Mouse (Mus musculus): ENCODE results near the gene D430041D05Rik.
"Not testable (repeated sequence)": the region's sequence is repeated elsewhere in the genome, so short reads cannot be mapped to it uniquely, and the experiment has no call there.

Gene D430041D05Rik

DNA sequence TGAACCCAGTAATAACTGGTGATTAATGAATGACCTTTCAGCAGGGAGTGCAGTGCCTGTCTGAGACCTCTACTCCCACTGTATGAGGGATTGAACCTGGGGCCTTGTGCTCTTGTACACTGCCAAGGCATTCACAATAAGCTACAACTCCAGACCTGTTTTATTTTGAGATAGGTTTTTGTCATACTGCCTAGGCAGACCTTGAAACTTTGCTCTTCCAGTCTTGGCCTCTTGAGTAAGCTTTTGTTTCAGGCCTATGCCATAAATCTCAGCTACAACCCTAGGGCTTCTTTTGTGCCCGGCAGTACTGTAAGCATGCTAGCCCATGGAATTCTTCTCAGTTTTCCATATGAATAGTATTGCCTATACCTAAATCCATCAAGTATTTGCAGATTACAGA, 291.7 kb downstream of the D430041D05Rik start:
- DNase-seq (ENCODE audit: low spot score): no peak

DNA sequence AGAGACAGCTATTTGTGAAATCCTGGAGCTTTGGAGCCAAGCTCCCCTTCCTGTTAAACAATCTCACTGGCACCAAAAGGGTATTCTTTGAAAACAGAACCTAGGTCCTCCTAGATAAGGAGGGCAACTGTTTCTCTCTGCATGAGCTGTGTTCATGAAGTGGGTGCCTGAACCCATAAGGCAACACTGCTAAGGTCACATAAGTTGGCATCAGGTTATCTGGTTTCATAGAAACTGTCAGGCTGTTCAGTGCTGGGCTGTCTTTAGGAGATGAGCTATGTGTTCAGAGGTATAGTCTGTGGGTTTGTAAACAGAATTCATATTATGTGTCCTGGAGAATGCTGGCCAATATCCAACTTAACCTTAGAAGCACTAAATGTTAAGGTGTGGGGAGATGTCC, 293.6 kb downstream of the D430041D05Rik start:
- DNase-seq (ENCODE audit: low spot score): not testable (repeated sequence)

DNA sequence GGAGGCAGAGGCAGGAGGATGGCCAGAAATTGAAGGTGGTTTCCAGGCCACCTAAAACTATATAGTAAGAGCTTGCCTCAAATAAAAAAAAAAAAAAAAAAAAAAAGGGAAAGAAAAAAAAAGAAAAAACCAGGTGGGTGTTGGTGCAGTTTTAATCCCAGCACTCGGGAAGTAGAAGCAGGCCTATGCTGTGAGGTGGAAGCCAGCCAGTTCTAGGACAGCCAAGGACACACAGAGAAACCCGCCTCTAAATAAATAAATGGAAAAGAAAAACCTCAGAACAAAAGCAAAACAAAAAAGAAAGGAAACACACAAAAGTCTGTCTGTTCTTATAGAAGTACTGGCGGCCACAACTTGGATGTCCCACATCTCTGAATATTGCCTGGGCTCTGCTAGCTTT, 295.9 kb downstream of the D430041D05Rik start:
- no peak for DNase-seq (ENCODE audit: low spot score)

DNA sequence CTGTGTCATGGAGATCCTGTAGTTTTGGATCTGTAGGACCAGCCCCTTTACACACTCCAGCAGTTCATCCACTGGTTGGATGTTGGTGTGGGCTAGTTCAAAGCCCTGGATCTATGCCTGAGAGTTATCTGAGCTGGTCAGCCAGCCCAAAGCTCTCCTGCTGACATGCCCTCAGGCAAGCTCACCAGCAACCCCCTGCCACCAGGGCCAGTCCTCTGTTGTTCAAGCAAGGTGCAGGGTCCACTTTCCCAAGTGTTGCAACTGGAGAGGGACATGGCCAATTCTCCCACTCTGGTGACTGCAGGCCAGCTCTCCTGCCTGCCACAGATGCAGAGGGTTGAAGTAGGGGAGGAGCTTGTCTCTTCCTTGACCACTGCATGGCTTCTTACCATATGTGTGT, 297.2 kb downstream of the D430041D05Rik start:
- not testable (repeated sequence) for DNase-seq (ENCODE audit: low spot score)

DNA sequence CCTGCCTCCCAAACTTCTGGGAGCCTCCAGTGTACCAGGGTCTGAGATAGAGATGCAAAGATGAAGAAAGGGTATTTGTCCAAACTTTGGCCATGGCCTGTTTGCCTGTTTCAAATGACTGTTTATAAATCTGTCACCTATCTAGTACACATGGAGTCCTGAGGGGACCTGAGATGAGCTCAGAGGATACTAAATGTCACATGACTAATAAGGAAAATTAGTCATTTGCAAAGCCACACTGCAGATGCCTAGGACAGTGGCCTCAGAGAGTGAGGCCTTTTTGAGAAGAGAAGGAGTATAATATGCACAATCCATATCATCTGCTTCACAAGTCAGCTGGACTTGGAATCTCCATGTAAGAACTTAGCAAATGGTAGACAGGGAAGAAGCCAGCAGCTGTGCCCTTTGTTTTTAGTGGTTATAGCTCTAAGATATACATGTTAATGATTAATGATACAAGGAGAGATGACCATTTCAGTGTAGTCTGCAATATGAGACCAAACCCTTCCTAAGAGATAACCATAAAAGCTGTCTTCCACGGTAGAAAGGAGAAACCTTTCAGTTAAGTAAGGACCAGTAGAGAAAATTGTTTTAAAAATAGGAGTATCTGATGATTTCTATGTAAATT, 299.5 kb downstream of the D430041D05Rik start:
- not testable (repeated sequence) for DNase-seq (ENCODE audit: low spot score)

DNA sequence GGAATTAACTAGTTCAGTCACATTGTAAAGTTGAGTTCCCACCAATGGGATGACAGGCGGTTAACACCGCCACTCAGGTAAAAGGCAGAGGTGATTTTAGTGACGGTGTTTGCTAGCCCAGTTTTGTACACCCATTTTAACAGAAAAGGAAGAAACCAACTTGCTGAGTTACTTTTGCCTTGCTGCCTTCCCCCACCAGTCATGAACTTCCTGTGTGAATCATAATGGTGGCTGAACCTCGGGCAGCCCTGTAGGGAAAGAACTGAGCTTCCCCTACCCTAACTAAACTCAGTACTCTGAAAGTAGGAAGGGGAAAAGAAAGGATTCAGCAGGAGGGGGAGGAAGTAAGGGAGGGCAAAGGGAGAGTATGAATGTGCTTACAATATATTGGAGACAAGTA, 300.8 kb downstream of the D430041D05Rik start:
- no peak for DNase-seq (ENCODE audit: low spot score)

DNA sequence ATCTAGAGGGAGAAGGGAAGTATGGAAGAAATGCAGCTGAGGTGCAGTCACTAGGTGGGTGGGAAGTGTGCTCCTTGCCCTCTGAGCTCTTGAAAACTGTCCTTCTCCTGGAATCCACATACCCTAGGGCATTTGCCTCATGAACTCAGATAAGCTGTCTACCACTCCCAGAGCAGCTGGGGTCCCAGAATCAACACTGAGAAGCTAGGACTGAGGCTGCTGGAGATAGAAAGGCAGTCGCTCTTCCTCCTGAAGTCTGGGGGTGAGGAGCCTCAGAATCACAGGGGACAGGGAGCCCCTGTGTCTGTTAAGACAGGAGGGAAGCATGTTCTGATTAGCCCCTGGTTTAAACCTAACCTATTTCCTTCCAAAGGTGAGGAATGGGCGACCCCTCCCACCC, 301.3 kb downstream of the D430041D05Rik start:
- no peak for DNase-seq (ENCODE audit: low spot score)

DNA sequence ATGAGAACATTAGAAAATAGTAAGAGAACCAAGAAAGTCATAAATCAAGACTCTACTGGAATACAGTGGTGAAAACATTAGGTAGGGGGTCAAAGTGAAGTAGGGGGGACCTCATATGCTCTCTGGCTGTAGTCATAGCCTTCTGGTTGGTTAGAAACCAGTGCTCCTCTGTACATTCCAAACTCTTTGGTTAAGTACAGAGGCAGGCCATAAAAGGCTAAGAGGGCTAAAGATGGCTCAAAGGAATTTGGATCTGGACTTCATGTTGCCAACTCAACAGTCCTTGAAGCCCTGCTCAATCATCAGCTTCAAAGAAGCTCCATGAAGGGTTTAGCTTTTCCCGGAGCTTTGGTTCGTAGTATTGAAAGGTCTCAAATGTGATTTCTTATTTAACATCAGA, 301.8 kb downstream of the D430041D05Rik start:
- not testable (repeated sequence) for DNase-seq (ENCODE audit: low spot score)

DNA sequence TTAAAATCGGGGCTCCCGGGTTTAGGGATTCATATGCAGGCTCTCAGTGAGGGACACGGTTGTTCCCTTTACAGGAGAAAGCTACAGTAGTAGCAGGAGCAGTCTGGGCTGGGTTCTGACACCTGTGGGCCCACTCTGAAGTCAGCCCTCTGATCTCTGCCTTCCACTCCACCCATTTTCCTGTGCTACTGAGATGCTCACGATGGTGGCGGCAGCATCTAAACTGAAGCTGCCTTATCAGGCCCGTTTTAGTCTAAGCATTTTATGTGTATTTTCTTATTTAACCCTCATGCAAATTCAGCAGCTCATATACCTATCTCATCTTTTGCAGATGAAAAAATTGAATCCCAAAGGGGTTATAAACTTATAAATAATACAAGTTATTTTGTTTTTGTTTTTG, 306.0 kb downstream of the D430041D05Rik start:
- no peak for DNase-seq (ENCODE audit: low spot score)

DNA sequence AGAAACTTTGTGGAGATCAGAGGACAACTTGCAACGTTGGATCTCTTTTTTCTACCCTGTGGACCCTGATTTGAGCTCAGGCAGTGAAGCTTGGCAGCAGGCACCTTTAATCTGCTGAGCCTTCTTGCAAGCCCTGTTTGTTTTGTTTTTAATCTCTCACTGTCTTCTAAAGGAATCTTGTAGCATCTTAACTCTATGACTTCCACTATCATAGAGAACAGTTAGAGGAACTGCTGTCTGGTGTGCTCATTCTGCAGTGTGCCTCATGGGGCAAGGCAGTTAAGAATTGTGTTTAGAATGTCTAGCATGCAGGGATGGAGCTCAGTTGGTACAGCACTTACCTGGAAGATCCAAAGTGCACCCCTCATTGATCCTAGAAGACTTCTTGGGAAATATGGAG, 310.9 kb downstream of the D430041D05Rik start:
- DNase-seq (ENCODE audit: low spot score): no peak

DNA sequence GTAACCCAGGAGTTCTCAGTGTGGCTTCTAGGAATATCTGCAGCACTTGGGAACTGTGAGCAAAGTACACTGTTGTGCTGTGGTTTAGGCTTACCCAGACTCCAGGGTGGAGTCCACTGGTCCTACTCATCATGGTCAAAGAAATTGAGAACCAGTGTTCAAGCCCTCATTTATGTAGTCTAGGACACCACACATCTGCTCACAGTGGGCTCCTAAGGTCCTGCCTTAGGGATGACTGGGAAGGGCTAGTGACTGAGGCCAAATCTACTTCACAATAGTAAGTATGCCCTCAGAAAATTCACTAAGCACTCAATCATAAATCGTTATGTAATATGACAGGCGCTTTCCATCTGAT, 311.6 kb downstream of the D430041D05Rik start:
- no peak for DNase-seq (ENCODE audit: low spot score)

DNA sequence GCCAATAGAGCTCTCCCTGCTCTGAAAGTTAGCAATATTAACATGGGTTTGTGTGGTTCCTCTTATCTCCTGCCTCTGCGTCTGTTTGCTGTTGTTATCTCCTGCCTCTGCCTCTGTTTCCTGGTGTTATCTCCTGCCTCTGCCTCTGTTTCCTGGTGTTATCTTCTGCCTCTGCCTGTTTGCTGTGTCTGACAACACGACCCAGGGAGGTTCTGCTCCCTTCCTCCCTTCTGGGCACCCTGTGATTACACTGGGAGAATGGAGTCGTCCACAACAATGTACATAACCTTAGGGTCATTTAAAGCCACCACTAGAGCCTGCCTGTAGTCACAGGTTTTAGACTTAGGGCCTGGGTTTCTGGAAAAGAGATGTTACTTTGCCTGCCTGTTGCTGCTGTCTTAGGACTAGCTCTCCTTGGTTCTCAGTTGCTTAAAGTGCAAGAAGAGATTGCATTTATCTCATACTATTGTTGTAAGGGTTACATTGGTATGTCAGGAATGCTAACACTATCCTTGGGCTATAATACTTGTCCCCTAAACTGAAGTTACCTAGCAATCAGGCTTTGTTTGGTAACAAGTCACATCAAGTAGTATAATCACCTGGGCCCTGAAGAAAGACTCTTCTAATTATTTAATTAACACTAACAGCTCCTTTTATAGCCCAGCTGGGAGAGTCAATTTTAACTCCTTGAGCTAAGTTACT, 312.1 kb downstream of the D430041D05Rik start:
- DNase-seq (ENCODE audit: low spot score): no peak

DNA sequence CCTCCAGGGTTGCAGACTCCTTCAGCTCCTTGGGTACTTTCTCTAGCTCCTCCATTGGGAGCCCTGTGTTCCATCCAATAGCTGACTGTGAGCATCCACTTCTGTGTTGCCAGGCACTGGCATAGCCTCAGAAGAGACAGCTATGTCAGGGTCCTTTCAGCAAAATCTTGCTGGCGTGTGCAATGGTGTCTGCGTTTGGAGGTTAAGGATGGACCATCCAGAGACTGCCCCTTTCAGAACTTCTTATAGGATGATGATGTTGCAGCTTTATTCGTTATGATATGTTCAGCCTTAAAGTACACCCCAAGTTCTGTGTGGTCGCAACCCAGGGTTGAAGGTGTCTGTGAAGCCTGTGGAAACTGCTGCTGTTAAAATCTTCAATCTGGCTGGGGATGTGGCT, 313.4 kb downstream of the D430041D05Rik start:
- not testable (repeated sequence) for DNase-seq (ENCODE audit: low spot score)

DNA sequence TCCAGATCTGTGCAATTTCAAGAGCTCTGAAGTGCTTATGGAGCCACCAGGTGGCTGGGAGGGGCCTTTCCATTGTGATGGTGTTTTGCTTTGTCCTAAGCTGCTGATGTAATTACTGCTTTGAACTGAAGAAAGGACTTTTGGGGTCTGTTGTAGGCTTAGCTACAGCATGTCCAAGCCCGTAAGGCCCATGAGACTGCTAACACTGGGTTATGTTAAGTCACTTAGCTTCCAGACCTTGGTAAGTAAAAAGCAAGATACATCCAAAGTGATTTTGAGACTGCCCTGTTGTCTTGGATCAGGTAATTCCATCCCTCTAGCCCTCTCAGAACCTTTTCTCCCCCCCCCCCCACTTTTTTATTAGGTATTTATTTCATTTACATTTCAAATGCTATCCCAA, 314.0 kb downstream of the D430041D05Rik start:
- DNase-seq (ENCODE audit: low spot score): not testable (repeated sequence)

DNA sequence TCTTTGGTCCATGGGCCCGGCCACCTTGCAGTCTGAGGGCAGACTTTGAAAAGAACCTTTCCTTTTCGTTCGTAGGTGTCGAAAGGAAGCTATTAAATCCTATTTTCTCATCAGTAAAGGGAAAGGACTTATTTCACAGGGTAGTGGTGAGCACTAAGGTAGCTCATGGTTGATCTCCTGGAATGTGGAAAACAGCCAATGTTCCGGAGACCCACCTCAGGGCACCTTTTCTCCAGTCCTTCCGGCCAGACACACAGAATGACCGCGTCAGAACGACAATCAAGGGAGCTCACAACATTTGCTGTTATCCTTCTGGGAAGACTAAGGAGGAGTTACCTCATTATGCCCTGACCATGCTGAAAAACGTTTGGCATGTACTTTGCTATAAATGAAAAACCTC, 314.6 kb downstream of the D430041D05Rik start:
- DNase-seq (ENCODE audit: low spot score): no peak

DNA sequence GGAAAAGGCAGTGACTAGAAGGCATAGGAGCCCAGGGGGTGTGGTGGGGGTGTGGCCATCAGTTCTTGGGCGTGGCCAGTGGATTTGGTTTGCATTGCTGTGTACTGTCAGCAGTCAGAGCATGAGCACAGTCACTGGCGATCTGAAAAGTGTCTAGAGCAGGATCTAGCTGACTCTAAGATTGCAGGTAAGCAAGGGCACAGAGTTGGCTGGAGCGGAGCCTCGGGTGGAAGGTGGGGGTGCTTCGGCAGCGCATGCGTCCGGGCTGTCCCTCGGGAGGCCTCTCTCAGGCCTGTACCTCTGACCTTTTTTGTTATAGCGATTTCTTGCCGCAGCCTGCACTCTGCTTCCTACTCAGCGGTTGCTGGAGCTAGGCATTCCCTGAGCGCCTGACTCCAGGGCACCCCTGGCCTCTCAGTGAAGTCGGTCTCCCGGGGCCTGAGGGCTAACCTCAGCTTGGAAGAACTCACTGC, 315.0 kb downstream of the D430041D05Rik start, which contains the start of gene Cd59a:
Gene Cd59a (plus strand): TSS at position 61 of the 473 bp plus-strand sequence.
- peak; percentile 83 for DNase-seq (ENCODE audit: low spot score)

DNA sequence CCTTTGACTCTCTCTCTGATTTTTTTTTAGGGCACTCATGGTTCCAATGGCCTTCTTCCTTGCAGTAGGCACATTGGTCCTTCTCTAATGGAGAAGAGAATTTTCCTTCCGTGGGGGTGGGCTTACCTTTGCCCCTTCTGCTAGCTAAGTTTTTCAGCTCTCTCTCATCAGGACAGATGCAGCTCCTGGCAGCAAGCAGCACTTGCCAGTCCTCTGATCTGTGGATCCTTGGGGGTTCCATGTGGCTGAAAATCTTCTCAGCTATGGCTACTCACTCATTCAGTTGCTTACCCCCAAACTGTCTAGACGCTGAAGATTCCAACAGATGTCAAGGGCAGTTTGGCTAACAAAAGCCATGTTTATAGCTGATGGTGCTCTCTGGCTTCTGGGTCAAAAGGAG, 317.5 kb downstream of the D430041D05Rik start:
- DNase-seq (ENCODE audit: low spot score): no peak
